Mouse (Mus musculus): ENCODE results near the gene Tnks2. TPM values are rescaled to one million over a fixed set of nuclear protein-coding genes. Genes with fewer than 3 reads are reported as not detected.

Tnks2 gene
- total RNA-seq, 2 experiments from 2014 or later, result 109 to 123 TPM

DNA sequence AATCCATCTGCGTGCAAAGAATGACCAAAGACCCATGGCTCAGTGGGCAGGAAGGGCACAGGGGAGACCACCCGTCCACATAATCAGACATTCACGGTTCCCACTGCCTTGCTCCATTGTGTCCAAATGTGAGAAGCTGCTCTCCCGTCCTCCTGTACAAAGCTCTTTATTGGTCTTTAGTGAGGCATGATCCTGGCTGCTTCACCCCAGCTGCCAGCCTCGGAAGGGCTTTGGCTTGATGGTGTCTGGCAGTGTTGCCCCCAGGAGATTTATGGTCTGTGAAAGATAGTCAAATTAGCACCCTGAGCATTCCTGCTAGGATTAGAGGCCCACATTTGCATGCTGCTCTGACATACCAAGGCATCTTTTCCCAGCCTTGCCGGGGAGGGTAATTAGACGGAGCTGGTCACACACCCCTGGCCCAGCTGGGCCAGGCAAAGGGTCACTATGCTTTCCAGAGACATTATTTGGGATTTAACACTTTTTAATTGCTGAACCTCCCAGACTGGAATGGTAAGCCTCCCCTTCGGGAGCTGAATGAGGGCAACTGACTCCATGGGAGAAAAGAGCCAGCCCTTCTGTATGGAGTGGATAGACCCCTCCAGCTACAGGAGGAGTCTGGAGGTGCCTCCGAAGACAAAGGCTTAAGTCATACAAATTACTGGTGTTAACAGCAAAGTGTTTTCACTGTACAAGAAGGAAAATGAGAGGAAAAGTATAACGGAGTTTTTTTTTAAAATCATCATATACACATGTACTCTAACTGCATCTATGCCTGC lies 62.9 kb downstream of the Tnks2 start:
- DNase-seq, result no peak

DNA sequence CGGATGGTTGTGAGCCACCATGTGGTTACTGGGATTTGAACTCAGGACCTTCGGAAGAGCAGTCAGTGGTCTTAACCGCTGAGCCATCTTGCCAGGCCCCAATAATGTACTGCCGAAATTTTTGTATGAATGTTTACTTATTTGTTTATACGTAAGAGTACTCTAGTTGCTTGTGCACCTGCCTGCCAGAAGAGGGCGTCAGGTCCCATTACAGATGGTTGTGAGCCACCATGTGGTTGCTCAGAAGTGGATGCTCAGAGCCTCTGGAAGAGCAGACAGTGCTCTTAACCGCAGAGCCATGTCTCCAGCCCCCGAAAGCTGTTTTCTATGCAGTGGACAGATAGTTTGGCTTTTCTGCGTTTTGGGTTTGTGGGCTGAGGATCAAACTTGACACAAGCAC lies 63.7 kb downstream of the Tnks2 start:
- DNase-seq, result peak; percentile 54 to 56

DNA sequence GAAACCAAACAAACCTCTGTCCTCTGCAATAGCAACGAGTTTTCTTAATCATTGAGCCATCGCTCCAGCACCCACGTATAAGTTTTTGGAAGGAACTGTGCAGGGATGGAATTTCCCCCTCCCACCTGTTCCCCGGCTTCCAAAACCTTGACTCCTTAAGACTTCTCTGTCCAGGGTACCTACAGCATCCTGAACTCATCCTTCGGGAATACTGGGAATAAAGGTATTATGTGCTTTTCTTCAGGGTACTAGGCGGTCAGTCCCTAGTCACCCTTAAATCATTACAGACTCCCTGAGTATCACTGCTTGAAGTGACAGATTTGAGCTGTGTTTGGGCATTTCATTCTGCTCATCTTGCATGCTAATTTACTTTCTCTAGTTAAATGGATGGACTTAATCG lies 69.3 kb downstream of the Tnks2 start:
- DNase-seq, result no peak

DNA sequence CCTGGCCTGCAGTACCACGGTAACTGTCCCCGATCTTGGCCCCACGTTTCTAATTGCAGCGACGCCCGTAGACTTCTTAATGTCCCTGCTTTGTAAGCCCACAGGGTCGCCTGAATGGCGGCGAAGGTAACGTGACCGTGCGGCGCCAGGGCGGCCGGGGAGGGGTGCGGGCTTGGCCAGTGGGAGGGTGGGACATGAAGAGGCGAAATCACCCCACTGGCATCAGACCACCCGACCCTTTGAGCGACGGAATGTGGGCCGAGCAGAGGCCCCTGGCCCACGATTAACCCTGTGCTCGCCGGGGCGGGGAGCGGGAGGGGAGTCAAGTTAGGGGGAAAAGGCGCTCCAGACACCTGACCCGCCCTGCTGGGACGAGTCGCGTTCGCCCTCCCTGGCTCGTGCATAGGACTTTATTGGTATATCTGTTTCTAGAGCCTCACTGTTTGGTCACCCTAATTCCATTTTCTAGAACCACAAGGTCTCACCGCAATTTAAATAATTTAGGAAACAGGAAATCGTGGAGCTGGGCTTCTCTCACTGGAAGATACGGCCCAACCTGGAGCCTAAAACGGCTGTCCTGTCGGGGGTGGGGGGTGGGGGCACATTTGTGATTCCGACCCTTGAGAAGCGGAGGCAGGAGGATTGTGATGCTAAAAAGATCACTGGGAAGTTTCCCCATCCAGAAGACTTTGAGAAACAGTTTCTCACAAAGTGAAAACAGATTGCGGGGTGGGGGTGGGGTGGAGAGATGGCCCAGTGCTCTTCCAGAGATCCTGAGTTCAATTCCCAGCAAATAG lies 70.4 kb downstream of the Tnks2 start:
- DNase-seq, result peak; percentile 55 to 64

DNA sequence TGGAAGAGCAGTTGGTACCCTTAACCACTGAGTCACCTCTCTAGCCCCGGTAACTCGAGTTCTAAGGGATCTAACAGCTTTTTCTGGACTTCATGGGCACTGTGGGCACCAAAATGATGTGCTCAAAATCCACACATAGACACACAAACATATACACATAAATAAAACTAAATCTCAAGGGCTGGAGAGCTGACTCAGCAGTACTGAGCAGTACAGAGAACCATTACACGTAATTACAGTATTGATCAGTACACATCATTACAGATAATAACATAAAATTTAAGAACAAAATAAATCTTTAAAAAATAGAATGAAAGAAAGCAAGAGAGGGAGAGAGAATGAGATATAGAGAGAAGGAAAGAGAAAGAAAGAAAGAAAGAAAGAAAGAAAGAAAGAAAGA lies 75.1 kb downstream of the Tnks2 start:
- DNase-seq, result no peak

DNA sequence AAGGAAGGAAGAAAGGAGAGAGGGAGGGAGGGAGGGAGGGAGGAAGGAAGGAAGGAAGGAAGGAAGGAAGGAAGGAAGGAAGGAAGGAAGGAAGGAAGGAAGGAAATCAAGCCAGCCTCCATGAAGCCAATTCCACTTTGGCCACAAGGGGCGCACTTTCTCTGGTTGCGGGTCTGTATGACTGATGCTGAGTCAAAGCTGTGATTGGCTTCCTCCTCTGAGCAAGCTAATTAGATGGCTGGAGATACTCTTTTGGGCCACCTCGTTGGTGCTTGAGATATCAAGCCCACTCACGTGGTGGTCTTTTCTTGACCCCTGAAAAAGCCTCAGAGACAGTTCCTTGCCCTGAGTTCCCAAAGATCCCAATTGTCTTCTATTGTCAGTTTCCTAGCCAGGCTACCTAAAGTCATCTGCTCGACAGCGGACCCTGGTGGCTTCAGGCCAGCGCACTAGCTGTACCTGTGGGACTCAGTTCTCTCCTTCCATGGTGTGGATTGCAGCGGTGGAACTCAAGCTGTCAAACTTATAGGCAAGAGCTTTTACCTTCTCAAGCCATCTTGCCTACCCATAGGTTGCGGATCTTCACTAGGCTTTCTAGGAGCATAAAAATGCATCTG lies 75.8 kb downstream of the Tnks2 start:
- peak; percentile 76 to 77 for DNase-seq

DNA sequence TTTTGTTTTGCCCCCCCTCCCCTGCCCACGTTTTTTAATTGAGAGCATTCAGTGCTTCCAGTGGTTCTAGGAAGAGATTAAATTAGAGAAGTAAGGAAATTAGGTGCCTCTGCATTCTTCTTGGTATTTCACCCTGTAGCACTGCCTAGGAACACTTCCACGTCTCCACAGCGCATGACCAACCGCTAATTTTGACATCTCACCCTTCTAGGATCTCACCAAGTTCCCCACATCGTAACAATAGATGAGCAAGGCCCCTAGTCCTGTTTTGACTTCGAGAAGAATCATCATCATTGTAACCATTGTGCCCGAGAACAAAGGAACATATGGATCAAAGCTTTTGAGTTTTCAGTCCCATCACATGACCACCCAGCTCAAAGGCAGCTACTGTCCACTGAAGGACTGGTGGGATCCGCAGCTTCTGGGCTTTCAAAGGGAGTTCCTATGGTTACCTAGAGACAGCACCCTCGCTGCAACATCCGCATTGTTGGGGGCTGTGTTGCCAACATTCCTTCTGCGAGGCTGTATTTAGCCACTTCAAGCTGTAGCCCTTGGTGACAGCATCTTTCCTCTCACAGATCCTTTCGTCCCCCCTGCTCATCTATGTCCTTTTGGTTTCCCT lies 76.5 kb downstream of the Tnks2 start:
- no peak for DNase-seq

DNA sequence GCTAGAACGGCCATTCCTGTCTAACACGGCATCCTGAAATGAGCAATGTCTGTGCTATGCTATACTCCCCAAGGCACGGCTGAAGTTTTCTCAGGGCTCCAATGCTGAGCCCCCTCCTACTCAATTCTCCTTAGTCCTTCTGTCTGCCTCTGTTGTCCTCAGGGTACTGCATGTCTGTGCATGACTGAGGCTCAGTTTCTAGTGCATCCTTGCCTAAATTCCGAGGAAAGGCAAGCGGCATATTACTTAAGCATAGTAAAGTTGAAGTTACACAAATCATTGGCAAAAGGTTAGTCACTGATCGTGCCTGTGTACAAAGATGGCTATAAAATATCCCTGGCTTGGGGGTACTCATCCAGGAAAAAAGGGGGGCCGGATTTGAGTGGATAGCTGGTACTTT lies 79.0 kb downstream of the Tnks2 start:
- DNase-seq, result no peak

DNA sequence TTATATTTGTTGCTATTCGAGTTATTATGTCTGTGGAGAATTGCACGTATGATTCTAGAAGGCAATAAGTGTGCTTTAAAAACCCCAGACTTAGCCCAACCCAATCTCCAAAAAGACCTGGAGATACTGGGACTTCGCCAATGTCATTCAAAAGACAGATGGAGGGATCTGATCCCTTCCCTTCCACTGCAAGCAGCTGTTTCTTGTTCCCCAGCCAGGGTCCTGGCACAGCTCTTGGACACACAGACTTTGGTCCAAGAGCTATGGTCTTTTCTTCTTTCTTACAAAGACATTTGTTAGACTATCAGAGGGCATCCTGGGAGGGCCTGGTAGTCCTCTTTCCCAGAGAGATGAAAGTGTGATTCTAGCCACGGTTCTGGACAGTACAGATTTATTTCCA lies 82.2 kb downstream of the Tnks2 start:
- no peak for DNase-seq

DNA sequence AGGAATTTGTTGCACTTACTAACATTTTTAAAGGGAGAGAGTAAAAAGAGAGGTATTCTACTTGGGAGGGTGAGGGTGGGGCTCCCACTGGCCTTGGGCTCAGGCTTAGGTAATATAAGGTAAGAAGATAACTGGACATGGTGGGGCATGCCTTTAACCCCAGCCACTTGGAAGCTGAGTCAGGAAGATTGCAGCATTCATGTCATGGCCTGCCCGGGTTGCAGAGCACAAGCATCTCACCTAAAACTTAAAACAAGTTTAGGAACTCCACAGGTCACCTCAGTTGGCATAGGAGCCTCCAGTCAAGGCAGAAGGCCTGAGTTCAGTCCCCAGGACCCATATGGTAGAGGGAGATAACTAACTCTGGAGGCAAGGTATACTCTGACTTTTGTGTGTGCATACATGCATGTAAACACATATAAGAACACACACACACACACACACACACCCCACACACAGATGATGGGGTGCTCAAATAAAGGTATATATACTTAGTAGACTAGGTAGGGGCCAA lies 82.9 kb downstream of the Tnks2 start:
- no peak for DNase-seq

DNA sequence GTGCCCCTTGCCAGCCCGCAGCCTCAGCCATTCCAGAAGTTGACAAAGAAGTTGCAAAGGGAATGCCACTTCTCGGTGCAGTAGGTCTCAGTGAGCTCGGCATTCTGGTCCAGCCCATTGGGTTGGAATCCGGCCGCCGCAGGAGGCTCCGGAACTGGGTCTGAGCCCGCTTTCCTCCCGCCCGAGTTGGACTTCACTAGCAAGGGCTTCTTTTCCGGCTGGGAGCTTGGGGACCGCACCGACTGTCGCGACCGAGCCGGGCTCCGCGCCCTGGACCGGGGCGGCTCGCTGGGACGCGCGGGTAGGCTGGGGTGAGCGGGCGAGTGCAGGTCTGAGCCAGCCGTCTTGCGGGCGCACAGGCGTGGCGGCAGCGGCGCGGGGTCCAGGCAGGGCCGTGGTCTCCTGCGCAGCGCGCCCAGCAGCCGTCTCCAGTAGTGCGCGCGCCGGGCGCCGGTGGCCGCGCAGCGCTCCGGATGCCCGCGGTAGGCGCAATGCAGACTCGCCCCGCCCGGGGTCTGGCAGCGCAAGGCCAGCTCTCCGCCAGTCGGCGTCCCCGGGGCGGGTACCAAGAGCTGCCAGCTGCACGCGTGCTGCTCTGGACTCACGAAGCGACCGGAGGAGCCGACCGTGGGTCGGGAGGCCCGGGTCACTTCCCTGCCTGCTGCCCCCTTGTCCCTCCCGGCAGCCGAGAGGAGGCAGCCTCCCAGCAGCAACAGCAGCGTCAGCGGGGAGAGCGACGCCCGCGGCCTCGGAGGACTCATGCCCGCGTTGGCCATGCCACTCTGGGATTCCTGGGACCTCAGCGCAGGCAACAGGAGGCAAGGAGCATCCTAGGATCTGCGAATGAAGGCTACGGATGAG lies 84.6 kb downstream of the Tnks2 start:
- peak; percentile 88 to 90 for DNase-seq

DNA sequence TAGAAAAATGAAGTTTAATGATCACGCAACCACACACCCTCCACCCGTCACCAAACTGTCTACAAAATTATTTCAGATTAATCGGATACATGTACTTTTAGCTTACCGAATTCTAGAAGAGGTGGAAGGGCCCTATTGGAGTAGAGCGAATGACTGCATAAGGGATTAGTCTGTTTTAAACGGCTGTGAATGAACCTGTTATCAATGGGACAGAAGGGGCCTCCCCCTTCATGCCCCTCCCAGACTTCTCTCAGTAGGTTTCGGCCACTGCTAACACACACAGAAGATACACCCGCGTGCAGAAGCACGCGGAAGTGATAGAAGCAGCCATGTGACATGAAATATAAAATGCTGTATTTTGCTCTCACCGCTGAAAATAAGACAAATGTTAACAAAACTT lies 85.4 kb downstream of the Tnks2 start, which contains the start of gene Fgfbp3:
TSS of gene Fgfbp3 (minus strand) at position 150 of the 400 bp plus-strand sequence.
- DNase-seq, result no peak

DNA sequence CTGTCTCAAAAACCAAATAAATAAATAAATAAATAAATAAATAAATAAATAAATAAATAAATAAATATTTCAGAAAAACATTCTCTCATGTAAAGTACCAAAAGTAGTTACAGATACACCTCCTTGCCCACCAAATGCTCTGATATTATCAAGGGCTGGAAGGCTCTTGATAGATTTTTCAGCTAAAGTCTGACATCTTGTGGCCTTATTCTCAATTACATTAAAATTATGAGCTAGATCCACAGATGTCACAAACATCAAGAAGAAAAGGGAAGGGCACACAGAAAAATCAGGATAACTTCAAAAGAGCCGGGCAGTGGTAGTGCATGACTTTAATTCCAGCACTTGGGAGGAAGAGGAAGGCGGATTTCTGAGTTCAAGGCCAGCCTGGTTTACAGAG lies 88.0 kb downstream of the Tnks2 start:
- DNase-seq, result no peak

DNA sequence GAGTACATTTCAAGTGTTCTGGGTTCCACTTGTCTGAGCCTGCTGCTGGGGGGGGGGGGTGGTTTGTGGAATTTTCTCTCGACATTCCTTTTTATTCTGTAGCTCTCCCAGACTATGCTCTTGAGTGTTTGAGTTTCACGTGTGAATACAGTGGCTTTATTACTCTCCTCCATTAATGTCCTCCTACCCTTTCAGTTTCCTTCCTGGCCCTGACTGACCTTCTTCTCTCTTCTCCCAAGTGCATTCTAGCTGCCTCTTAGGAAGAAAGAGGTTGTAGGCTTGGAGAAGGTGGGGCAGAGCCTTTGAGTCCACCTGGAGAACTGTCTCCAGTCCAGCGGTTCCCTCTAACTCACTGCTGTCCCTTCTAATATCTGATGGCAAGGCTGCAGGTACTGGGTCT lies 88.9 kb downstream of the Tnks2 start:
- no peak for DNase-seq

DNA sequence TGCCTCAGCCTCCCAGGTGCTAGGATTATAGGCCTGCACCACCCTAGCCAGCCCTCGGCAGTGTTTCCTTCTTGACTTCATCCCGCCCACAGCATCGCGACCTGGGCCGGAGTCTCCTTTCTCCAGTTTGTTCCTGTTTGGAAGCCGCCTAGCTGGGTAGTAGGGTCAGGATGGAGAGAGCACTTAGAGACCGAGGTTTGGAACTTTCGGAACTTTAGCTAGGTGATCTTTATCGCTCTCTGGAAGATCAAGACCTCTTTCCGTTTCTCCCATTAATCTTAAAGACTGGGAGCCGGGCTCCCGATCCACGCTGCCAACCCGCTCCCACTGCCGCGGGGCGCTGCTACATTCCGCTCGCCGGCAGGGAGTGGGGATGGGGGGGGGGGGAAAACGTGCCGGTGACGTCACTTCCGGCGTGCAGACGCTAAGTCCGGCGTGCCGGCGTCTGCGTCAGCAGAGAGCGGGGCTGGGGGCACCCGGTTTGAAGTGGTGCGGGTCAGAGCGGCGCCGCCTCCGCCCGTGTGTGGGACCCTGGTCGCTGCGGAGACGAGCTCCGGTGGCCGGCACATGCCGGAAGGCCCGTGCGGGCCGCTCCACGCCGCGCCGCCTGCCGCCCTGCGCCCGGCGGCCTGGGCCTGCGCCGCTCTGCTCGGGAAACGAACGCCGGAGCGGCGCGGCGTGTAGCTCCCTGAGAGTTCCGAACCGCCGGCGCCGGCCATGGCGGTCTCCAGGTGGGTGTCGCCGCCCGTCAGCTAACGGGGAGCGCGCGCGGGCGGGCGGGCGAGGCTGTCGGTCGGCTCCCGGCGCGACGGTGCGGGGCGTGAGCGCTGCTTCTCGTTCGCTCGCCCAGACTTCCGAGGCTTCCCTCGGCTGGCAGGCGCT lies 91.9 kb downstream of the Tnks2 start, which contains the start of gene Btaf1:
TSS of gene Btaf1 (plus strand) at position 409 of the 882 bp plus-strand sequence.
- DNase-seq, result peak; percentile 87 to 91

DNA sequence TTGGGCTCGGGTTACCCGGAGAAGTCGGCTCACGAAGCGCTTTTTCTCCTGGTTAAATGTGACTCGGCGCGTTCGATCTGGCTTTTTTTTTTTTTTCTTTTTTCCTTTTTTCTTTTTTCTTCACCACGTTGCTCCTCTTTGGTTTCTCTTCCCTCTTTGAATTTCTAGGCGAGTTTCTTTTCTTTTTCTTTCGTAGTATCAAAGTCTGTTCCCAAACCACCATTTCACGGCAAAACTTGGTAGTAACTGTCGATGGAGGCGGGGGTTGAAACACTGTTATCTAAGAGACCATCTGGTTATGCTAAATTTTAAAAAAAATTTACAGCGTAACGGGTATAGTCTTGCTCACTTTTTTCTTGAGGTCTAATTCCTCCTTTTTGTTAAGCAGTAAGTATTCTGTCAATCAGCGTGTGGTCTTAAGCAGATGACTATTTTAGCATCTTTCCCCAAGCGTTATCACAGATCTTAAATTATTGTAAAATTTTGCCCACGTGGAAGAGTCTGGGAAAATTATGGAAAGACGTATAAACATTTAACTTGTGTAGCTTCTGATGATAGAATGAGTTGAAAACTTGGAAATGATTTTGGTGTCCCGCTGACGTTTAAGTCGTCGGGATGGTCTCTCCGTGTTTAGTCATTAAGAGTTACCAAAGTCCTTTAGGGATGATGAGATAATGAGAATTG lies 92.7 kb downstream of the Tnks2 start:
- DNase-seq, result no peak

DNA sequence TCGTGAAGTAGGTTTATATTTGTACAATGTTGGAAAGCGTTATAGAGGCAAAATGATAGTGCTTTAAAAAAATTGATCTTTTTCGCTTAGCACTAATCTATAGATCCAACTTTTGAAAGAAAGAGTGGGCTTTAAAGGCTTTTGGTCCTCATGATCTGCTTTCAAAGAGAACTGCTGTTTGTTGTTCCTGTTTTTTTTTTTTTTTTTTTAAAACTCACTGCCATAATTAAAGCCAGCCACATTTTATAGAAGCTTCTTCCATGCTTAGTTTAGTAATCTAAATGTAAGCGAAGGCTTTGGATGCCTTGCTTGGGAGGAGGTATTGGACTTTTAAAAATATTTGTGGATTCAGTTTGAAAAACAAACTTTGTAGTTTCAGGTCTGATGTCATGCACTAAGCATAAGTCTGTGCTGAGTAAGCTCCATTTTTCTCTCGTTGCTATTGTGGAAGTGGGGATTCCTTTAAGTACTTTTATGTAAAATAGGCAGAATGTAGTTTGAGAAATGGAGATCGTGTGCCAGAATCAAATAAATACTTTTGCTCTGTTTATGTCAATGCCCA lies 93.8 kb downstream of the Tnks2 start:
- DNase-seq, result no peak

DNA sequence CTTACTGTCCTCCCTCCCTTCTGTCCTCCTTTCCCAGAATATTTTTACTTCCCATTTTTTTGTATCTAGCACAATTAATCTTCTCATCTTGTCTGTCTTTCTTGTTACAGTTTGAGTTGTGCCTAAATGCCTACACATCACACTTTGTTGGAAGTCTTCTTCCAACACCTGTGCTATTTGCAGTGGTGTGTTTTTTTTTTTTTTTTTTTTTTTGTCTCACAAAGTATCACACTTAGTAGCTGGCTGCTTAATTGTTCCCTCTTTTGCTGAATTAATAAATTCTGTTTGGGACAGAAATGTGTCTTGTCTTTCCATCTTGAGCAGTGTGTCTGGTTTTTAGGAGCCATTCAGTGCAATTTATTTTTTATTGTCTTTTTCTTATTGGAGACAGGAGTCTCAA lies 95.8 kb downstream of the Tnks2 start:
- no peak for DNase-seq

DNA sequence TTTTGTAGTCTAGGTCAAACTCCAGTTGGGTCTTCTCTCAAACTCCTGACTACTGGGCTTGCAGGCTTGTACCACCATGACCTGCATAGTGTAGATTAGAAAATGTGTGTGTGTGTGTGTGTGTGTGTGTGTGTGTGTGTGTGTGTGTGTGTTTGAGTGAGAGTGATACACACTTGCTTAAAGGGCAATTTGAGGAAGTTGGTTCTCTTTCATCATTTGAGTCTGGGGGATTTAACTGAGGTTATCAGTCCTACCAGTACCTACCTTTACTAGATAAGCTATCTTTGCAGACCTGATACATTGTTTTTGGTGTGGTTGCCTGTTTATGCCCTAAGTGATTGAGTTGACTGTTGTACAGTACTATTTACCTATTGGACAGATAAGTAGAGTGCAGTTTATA lies 98.1 kb downstream of the Tnks2 start:
- no peak for DNase-seq
